Mouse (Mus musculus): Measurements from ENCODE around the gene L3hypdh. TPM values are rescaled to one million over a fixed set of nuclear protein-coding genes. Genes with fewer than 3 reads are reported as not detected.

The L3hypdh gene
- polyA plus RNA-seq, 1 experiment from 2014 or later = 19.6 TPM

- no peak for ATAC-seq (ENCODE audit: insufficient number of reproducible peaks, low FRiP score, low TSS enrichment, low read depth)
- Histone ChIP-seq H3K27ac (peak overlapping the region; percentile 82), H3K4me2 (peak overlapping the region; percentile 92), H3K36me3 (no peaks in the 10 kb centered on the region), H3K4me1 (peaks cover 34% of the 10 kb centered on the region), H3K9ac (peak overlapping the region; percentile 44), H3K9me3 (no peaks in the 10 kb centered on the region), H3K4me3 (peak overlapping the region; percentile 80), H3K27me3 (no peaks in the 10 kb centered on the region)
- WGBS = 5% methylated on average over 46 of the region's 46 CpGs
These were observed 797 bp downstream of the L3hypdh start for GRCm38 (mm10) chr12:72084261-72085023.

GRCm38 (mm10) chr12:72083265-72083664 lies 2.0 kb downstream of the L3hypdh start:
- 77% methylated on average over 9 of the region's 9 CpGs for WGBS
- no peaks in the 10 kb centered on the region for H3K36me3 ChIP-seq

DNA sequence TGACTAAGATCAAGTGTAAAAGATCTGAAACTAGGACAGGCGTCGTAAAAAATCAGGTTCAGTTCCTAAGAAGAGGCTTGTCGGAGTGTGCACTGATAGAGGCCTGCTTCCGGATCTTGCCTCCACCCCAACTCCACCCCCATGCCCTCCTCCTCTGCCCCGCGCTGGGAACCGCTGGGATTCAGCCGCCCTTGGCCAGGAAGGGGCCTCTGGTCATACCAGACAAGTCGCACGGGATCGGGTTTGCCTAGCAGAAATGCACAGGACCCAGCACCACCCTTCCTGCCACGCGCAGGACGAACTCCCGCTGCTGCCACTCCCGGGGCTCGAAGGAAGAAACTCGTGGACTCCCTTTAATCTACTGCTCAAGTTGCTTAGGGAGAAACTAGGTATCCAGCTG lies 2.9 kb downstream of the L3hypdh start:
- 22% methylated on average over 18 of the region's 18 CpGs for WGBS
- H3K4me2 ChIP-seq = peak overlapping the region; percentile 30
- H3K27ac ChIP-seq = no peak overlapping the region
- no peaks in the 10 kb centered on the region for H3K27me3 ChIP-seq
- H3K4me1 ChIP-seq = peaks cover 28% of the 10 kb centered on the region
- H3K9ac ChIP-seq = no peak overlapping the region
- no peak for ATAC-seq (ENCODE audit: insufficient number of reproducible peaks, low FRiP score, low TSS enrichment, low read depth)
- peak overlapping the region; percentile 9 for H3K4me3 ChIP-seq
- no peaks in the 10 kb centered on the region for H3K9me3 ChIP-seq
- no peaks in the 10 kb centered on the region for H3K36me3 ChIP-seq

More at GRCm38 (mm10) chr12:72083265-72083664, 2.0 kb downstream of the L3hypdh start:
- H3K9ac ChIP-seq = no peak overlapping the region
- no peak overlapping the region for H3K27ac ChIP-seq
- no peak overlapping the region for H3K4me3 ChIP-seq
- no peak for ATAC-seq (ENCODE audit: insufficient number of reproducible peaks, low FRiP score, low TSS enrichment, low read depth)
- peaks cover 34% of the 10 kb centered on the region for H3K4me1 ChIP-seq
- H3K27me3 ChIP-seq = no peaks in the 10 kb centered on the region
- H3K9me3 ChIP-seq = no peaks in the 10 kb centered on the region
- no peak overlapping the region for H3K4me2 ChIP-seq

- no peak for ATAC-seq (ENCODE audit: insufficient number of reproducible peaks, low FRiP score, low TSS enrichment, low read depth)
These were observed 3.3 kb downstream of the L3hypdh start for GRCm38 (mm10) chr12:72081961-72082360.

GRCm38 (mm10) chr12:72078248-72078647 lies 7.0 kb downstream of the L3hypdh start:
- no peak overlapping the region for H3K4me2 ChIP-seq
- H3K9me3 ChIP-seq = no peaks in the 10 kb centered on the region
- H3K27ac ChIP-seq = no peak overlapping the region
- no peak for ATAC-seq (ENCODE audit: insufficient number of reproducible peaks, low FRiP score, low TSS enrichment, low read depth)
- WGBS = 93% methylated on average over 3 of the region's 3 CpGs
- no peaks in the 10 kb centered on the region for H3K27me3 ChIP-seq
- H3K36me3 ChIP-seq = peaks cover 14% of the 10 kb centered on the region
- no peak overlapping the region for H3K4me3 ChIP-seq
- H3K9ac ChIP-seq = no peak overlapping the region
- peaks cover 9% of the 10 kb centered on the region; the same call in 1 of the 2 replicates for H3K4me1 ChIP-seq

More at GRCm38 (mm10) chr12:72081961-72082360, 3.3 kb downstream of the L3hypdh start:
- Histone ChIP-seq H3K27me3 (no peaks in the 10 kb centered on the region), H3K9me3 (no peaks in the 10 kb centered on the region), H3K36me3 (peaks cover under 1% of the 10 kb centered on the region; the same call in 1 of the 2 replicates), H3K9ac (no peak overlapping the region), H3K4me1 (peaks cover 26% of the 10 kb centered on the region), H3K27ac (no peak overlapping the region), H3K4me3 (peak overlapping the region; percentile 9), H3K4me2 (peak overlapping the region; percentile 30; the same call in 1 of the 2 replicates)
- 65% methylated on average over 3 of the region's 3 CpGs for WGBS

GRCm38 (mm10) chr12:72070327-72071269 lies 14.6 kb downstream of the L3hypdh start, which contains the start of gene Gpr135:
Gene Gpr135, minus strand, starts transcription at chr12:72071125.
- H3K36me3 ChIP-seq = peaks cover 8% of the 10 kb centered on the region
- WGBS = under 1% methylated on average over 94 of the region's 94 CpGs
- H3K27me3 ChIP-seq = peaks cover 33% of the 10 kb centered on the region
- peaks cover 15% of the 10 kb centered on the region for H3K4me1 ChIP-seq
- no peak within 1 kb of the TSS for H3K27ac ChIP-seq
- no peaks in the 10 kb centered on the region for H3K9me3 ChIP-seq
- peak within 1 kb of the TSS; percentile 52 for H3K9ac ChIP-seq
- H3K4me3 ChIP-seq = peak within 1 kb of the TSS; percentile 65
- peak within 1 kb of the TSS; percentile 99 for H3K4me2 ChIP-seq
- peak; percentile 75 for ATAC-seq (ENCODE audit: insufficient number of reproducible peaks, low FRiP score, low TSS enrichment, low read depth)

GRCm38 (mm10) chr12:72069626-72070326 lies 15.5 kb downstream of the L3hypdh start:
- Histone ChIP-seq H3K27me3 (peaks cover 33% of the 10 kb centered on the region), H3K9ac (peak overlapping the region; percentile 11; the same call in 1 of the 2 replicates), H3K36me3 (peaks cover 7% of the 10 kb centered on the region), H3K4me3 (peak overlapping the region; percentile 65), H3K4me1 (peaks cover 15% of the 10 kb centered on the region), H3K9me3 (no peaks in the 10 kb centered on the region), H3K4me2 (peak overlapping the region; percentile 99), H3K27ac (no peak overlapping the region)
- no peak; the same call in 1 of the 2 replicates for ATAC-seq (ENCODE audit: insufficient number of reproducible peaks, low FRiP score, low TSS enrichment, low read depth)
- WGBS = 7% methylated on average over 40 of the region's 40 CpGs

DNA sequence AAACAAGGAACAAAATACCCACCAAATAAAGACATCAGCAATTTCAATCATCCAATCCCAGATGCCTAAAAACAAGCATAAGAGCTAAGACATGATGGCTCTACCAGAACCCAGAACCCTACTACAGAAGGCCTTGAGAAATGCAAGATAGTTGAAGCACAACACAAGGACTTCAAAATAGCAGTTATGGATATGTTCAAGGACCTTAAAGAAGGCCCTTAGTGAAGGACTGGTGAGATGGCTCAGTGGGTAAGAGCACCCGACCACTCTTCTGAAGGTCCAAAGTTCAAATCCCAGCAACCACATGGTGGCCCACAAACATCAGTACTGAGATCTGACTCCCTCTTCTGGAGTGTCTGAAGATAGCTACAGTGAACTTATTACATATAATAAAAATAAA lies 27.5 kb downstream of the L3hypdh start:
- Histone ChIP-seq H3K36me3 (no peaks in the 10 kb centered on the region), H3K9me3 (no peaks in the 10 kb centered on the region), H3K27me3 (no peaks in the 10 kb centered on the region), H3K4me3 (no peak overlapping the region), H3K4me2 (no peak overlapping the region), H3K27ac (no peak overlapping the region), H3K4me1 (no peaks in the 10 kb centered on the region), H3K9ac (no peak overlapping the region)
- WGBS = 88% methylated on average over 1 of the region's 1 CpGs
- no peak for ATAC-seq (ENCODE audit: insufficient number of reproducible peaks, low FRiP score, low TSS enrichment, low read depth)

DNA sequence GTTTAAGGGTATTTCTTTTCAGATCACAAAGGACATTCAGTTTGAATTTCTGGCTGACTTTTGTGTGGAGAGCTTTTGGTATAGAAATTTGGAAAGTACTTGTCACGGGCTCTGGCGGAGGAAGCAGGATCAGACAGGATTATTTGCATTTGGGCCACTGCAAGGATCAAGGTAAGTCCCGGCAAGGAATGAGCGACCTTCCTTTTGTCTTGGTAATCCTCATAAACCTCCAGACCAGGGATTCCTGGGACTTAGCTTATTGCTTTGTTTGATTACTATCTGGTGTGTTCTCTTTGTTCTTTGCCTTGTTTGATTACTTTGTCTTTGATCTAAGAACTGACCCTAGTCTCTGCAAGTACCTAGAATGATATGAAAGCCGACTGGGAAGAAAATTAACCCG lies 31.4 kb downstream of the L3hypdh start:
- H3K9me3 ChIP-seq = no peaks in the 10 kb centered on the region
- ATAC-seq (ENCODE audit: insufficient number of reproducible peaks, low FRiP score, low TSS enrichment, low read depth) = no peak
- no peaks in the 10 kb centered on the region for H3K36me3 ChIP-seq
- H3K27me3 ChIP-seq = no peaks in the 10 kb centered on the region
- no peak overlapping the region for H3K4me2 ChIP-seq
- no peaks in the 10 kb centered on the region for H3K4me1 ChIP-seq
- 33% methylated on average over 6 of the region's 6 CpGs for WGBS
- no peak overlapping the region for H3K9ac ChIP-seq
- H3K4me3 ChIP-seq = no peak overlapping the region
- H3K27ac ChIP-seq = no peak overlapping the region

DNA sequence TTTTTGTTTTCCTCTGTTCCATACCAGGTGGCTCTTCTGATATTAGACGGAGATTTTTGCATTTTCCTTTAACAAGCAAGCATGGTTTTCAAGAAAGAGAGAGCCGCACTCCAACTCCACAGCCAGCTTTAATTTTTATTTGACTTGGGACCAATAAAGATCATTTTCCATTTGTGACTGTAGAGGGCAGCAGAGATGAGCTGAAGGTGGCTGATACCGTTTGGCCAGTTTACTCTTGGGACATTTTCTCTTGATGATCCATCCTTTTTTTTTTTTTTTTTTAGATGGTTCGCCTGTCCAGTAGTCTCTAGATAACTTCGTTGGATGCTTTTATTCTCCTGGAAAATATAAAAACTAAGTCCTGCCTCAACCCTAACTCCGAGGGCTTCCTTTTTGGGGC lies 31.9 kb downstream of the L3hypdh start:
- Histone ChIP-seq H3K4me2 (no peak overlapping the region), H3K4me3 (no peak overlapping the region), H3K4me1 (no peaks in the 10 kb centered on the region), H3K27ac (no peak overlapping the region), H3K36me3 (no peaks in the 10 kb centered on the region), H3K9me3 (no peaks in the 10 kb centered on the region), H3K27me3 (no peaks in the 10 kb centered on the region), H3K9ac (no peak overlapping the region)
- no peak for ATAC-seq (ENCODE audit: insufficient number of reproducible peaks, low FRiP score, low TSS enrichment, low read depth)
- WGBS = 35% methylated on average over 6 of the region's 6 CpGs

GRCm38 (mm10) chr12:72052571-72052970 lies 32.7 kb downstream of the L3hypdh start:
- Histone ChIP-seq H3K27ac (no peak overlapping the region), H3K9ac (no peak overlapping the region), H3K4me3 (no peak overlapping the region), H3K9me3 (no peaks in the 10 kb centered on the region), H3K27me3 (no peaks in the 10 kb centered on the region), H3K36me3 (no peaks in the 10 kb centered on the region), H3K4me1 (no peaks in the 10 kb centered on the region), H3K4me2 (no peak overlapping the region)
- no peak for ATAC-seq (ENCODE audit: insufficient number of reproducible peaks, low FRiP score, low TSS enrichment, low read depth)
- 74% methylated on average over 6 of the region's 6 CpGs for WGBS
